Mouse (Mus musculus): ENCODE results near the gene Dynlrb1.

The Dynlrb1 gene

GRCm38 (mm10) chr2:155283793-155284192, 47.5 kb downstream of the Dynlrb1 start:
- no peak for DNase-seq

GRCm38 (mm10) chr2:155284647-155285046, 48.3 kb downstream of the Dynlrb1 start:
- no peak for DNase-seq

GRCm38 (mm10) chr2:155285744-155286143, 49.4 kb downstream of the Dynlrb1 start:
- no peak for DNase-seq

GRCm38 (mm10) chr2:155287456-155288250, 51.3 kb downstream of the Dynlrb1 start:
- no peak for DNase-seq

- DNase-seq: no peak
Measured at GRCm38 (mm10) chr2:155290066-155290465, 53.7 kb downstream of the Dynlrb1 start.

- DNase-seq: no peak
Measured at GRCm38 (mm10) chr2:155293382-155293781, 57.0 kb downstream of the Dynlrb1 start.

GRCm38 (mm10) chr2:155293946-155294345, 57.6 kb downstream of the Dynlrb1 start:
- DNase-seq: no peak

GRCm38 (mm10) chr2:155295453-155295852, 59.1 kb downstream of the Dynlrb1 start:
- DNase-seq: no peak

GRCm38 (mm10) chr2:155299563-155299962, 63.2 kb downstream of the Dynlrb1 start:
- DNase-seq: no peak
